Mouse (Mus musculus) CD8-positive naive resting alpha-beta T cell, adult 57 days (primary cell): ENCODE results near the gene Atxn2. TPM values are rescaled to one million over a fixed set of nuclear protein-coding genes. Genes with fewer than 3 reads are reported as not detected.

ENCODE experiments used
- total RNA-seq: library from RNA; stranded (reverse); gene quantifications from one replicate; pipeline ENCODE4 v1.2.4, GENCODE M21; 2023

Gene Atxn2
- 99.3 TPM for total RNA-seq

DNA sequence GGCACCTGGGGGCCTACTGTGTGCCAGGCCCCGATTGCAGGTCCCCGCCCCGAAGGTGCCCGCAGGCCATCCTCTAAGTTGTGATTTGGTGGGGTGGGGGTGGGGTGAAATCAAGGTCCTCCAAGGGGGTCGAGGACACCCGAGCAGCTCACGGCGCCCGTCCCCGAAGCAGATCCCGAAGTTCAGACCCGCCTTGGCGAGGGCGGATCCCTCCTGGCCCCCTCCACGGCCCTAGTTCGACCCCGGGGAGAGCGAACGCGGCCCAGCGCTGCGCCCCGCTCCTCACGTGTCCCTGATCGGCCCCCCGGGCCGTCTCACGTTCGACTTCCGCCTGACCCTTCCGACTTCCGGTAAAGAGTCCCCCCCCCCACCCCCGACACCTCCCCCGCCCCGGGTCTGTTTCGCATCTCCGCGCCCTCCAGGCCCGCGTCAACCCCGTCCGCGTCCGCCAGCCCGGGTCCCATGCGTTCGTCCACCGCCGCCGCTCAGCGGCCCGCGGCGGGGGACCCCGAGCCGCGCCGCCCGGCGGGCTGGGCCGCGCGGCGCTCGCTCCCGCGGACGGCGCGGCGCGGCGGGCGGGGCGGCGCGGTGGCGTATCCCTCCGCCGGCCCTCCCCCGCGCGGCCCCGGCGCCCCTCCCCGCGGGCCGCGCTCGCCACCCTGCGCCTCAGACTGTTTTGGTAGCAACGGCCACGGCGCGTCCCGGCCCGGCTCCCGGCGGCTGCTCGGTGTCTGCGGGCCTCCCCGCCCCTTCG lies at the start of gene Atxn2:
Gene Atxn2 (plus strand): TSS at position 164 of the 754 bp plus-strand sequence.

GRCm38 (mm10) chr5:121837441-121838340 lies 126.6 kb downstream of the Atxn2 start, which contains the start of gene Sh2b3:
Sh2b3 (minus strand) TSS chr5:121837646.

DNA sequence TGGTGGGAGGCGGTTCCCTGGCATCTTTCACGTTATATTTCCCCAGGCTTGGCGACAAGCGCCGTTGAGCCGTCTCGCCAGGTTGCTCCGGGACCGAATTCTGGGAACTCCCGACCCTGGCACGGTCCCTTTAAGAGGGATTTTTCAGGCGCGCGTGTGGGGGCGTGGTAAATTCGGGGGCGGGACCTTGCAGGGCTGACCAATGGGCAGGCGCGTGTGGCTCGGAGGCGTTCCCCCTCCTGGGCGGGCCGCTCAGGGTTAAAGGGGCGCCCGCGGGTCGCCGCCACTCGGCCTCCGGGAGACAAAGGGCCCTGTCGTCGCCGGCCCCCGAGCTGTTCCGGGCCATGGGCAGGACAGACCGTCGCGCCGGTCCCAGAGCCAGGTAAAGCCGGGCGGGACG lies 137.6 kb downstream of the Atxn2 start, which contains the start of gene Pheta1:
Gene Pheta1 (plus strand): TSS at position 242 of the 400 bp plus-strand sequence.

Other genes starting within 250 kb of the Atxn2 start
- not detected for gene Adam1b, start 207.9 kb upstream of the Atxn2 start, total RNA-seq
- 9.6 TPM for gene Adam1a, start 165.9 kb upstream of the Atxn2 start, total RNA-seq
- gene Gm42878, start 165.9 kb upstream of the Atxn2 start, total RNA-seq, result not detected
- gene Mapkapk5, start 165.4 kb upstream of the Atxn2 start, total RNA-seq, result 87.6 TPM
- gene Aldh2, start 117.5 kb upstream of the Atxn2 start, total RNA-seq, result 56.4 TPM
- 11.8 TPM for gene Acad12, start 92.4 kb upstream of the Atxn2 start, total RNA-seq
- 12.5 TPM for gene Acad10, start 50.8 kb upstream of the Atxn2 start, total RNA-seq
- 103 TPM for gene Brap, start 50.8 kb upstream of the Atxn2 start, total RNA-seq
- 39.9 TPM for gene Sh2b3, start 126.3 kb downstream of the Atxn2 start, total RNA-seq
- gene Pheta1, start 137.6 kb downstream of the Atxn2 start, total RNA-seq, result 6.7 TPM